Mouse (Mus musculus): Measurements from ENCODE around the gene Ctbs.
"Not testable (repeated sequence)": the region's sequence is repeated elsewhere in the genome, so short reads cannot be mapped to it uniquely, and the experiment has no call there.

DNA sequence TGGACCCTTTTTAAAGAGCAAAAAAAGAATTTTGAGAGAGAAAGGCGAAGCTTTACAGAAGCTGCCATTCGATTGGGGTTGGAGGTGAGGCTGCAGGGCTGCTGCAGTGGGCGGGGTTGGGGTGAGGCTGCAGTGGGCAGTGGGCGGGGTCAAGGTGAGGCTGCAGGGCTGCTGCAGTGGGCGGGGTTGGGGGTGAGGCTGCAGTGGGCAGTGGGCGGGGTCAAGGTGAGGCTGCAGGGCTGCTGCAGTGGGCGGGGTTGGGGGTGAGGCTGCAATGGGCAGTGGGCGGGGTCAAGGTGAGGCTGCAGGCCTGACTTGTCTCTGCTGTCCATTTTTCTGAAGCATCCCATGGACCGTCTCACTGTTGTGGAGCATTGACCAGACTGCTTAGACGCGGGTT is 16.5 kb upstream of the Ctbs start:
- TF ChIP-seq ZC3H11A (IDR thresholded peaks at IDR 0.05; ENCODE audit: borderline replicate concordance, low read depth, low read length); ZNF384 (IDR thresholded peaks at IDR 0.05; ENCODE audit: low read depth, low read length); MAFK (IDR thresholded peaks at IDR 0.05; ENCODE audit: insufficient read depth, low read depth, low read length): not testable (repeated sequence)

Measured in ES-E14 (cell line).